Mouse (Mus musculus) liver, embryonic 14.5 days (tissue): ENCODE results near the gene Prdm15.

Source experiments
- CTCF ChIP-seq: IDR thresholded peaks from 2 replicates; pipeline ENCODE4 v1.5.1; 2016; ENCODE audit warnings: antibody characterized with exemption, low read depth, control low read depth
- EP300 ChIP-seq: IDR thresholded peaks from 2 replicates; pipeline ENCODE4 v1.6.1; 2016; ENCODE audit warnings: antibody characterized with exemption, low read depth

DNA sequence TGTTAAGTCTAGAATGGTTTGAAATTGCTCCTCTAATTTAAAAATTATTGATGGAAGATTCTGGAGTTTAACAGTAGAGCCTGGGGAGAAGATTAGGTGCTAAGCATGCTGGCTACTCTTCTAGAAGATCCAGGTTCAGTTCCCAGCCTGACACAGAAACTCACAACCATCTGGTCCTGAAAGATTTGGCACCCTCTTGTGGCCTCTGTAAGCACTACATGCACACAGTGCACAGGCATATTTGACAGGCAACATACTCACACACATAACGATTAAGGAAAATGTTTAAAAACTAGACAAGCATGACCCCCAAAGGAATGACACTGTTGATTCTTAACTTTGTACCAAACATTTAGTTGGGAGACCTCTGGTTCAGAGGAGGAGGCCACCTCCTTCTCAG lies 27.5 kb upstream of the Prdm15 start:
- peak; percentile 83 for TF ChIP-seq CTCF
- TF ChIP-seq EP300: no peak
